Mouse (Mus musculus): ENCODE results near the gene Aptx.

The Aptx gene

DNA sequence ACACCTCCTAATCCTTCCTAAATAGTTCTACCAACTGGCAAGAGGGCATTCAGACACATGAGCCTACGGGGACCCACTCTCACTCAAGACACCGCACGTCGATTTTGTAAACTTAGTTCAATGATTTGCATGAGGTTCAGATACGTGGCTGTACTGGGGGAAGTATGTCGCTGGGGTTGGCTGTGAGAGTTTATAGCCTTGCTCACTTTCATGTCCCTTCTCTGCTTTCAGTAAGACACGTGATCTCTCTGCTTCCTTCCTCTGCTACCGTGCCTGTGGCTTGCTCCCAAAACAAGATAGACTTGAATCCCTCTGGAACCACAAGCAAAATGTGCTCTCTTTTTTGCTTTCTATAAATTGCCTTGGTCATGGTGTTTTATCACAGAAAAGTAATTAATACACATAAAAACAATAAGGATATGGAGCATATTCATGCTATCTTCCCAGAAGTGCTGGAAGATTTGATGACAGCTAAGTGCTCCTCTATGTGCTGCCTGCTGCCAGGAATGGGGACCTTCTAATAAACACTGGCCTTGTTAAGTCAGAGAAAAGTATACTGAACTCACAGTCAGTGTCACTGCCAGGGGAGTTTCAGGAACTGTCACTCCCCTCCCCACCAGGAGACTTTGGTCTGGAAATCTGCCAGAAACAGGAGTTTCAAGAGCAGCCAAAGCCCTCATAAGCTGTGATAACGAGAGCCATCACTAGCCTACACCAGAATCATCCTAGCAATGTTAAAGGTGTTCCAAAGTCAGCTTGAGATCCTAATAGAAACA is 36.6 kb downstream of the Aptx start:
- DNase-seq (ENCODE audit: low spot score): no peak

DNA sequence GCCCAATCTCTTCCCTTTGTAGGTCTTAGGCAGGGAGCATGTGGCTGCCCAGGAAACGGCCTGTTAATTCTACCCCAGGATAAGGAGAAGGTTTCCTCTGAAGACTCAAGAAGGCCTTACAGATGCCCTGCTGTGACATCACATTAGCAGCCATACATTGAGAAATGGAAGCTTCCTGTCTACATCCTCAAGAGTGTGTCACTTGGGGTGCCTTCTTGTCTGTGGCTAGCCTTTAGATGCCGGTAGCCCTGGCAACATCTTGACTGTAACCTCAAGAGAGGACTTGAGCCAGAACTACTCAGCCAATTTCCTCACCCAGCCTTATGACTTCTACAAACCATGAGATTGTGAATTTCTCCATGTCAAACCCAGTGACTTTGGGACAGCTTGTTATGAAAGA is 51.9 kb downstream of the Aptx start:
- no peak for DNase-seq (ENCODE audit: low spot score)

DNA sequence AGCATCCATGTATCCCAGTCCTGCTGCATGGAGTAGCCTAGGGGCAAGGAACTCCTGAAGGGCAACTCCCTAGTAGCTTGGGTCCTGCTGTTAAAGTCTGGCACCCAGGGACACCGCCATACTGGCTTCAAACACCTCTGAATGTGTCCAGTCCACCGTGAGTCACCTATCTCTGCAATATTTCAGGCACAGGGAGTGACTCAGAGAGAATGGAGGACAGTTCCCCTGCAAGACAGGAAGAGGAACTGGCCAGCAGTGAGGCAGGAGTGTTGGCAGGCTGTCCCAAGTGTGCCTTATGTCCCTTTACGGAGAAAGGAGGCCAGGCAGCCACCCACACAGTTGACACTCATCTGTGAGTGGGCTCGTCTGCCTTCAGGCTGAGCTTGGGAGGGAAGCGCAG is 53.9 kb downstream of the Aptx start:
- no peak for DNase-seq (ENCODE audit: low spot score)

DNA sequence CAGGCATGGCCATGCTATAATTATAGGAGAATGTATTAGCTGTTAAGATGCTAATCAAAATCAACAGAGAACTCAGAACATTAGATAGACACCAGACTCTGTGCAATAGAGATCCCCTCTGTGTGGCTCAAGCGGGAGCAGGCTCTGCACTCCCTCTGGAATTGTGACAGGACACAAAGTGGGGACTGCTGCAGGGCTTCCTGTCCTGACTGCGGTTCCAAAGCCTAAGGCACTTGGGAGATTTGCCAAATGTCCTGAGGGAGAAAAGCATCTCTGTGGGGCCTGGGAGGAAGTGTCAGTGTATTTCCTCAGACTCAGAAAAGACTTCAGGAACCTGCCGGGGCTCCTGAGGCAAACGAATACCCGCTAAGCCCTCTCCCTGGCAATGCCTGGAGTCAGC is 59.4 kb downstream of the Aptx start:
- no peak for DNase-seq (ENCODE audit: low spot score)

DNA sequence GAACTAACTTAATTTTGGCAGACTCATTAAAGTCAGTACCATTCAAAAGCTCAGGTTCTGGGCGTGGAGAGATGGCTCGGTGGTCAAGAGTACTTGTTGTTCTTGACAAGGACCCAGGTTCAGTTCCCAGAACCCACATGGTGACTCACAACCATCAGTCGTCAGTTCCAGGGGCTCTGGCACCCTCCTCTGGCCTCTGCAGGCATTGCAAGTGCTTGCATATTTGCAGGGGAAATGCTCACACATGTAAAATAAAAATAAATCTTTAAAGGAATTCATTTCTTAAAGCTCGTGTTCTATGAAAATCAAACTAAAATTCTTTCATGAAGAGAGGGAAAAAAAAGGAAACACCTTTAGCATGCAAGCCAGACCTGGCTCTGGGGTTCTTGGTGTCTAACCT is 62.0 kb downstream of the Aptx start:
- no peak for DNase-seq (ENCODE audit: low spot score)
